Mouse (Mus musculus): ENCODE results near the gene Lysmd4. TPM values are rescaled to one million over a fixed set of nuclear protein-coding genes. Genes with fewer than 3 reads are reported as not detected.

Gene Lysmd4
- 9.3 and 9.6 TPM in 2 replicates for polyA plus RNA-seq (2015; fragmentation: Nextera tagmentation; extraction: Ambion mirVana)

DNA sequence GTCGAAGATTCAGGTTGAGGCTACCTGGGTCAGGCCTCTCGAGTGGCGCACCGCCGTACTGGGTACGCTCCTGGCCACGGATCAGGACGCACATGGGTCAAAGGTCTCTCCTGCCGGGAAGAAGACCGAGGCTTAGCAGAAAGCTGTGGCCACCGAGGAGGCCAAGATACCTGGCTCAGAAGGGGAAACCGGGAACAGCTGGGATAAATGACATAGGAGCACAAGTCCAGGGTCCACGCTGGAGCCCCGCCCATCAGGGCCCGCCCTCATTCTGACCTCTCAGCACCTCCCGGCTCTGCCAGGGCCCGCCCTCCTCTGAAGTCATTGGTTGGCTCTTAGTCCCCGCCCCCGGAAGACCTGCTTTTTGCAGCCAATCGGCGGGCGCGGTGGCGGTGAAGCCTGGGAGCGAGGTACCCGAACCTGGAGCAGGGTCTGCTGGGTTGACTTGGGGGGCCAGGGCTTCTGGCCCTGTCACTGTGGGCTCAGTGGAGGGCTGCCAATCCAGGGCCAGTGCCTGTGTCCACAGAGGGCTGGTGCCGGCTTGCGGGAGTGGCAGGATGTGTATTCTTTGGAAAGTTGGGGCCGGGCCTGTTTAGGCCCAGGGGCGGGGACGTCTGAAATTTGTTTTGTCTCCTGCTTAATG, at the start of gene Lysmd4:
Gene Lysmd4 (plus strand): TSS at position 325 of the 643 bp plus-strand sequence.
- ATAC-seq, result peak; percentile 99
- Histone ChIP-seq H3K4me2 (replicated peaks; ENCODE audit: low read depth) (peak within 1 kb of the TSS; percentile 83), H3K9me3 (ENCODE audit: control insufficient read depth) (no peaks in the 10 kb centered on the region), H3K4me1 (replicated peaks; ENCODE audit: control insufficient read depth, insufficient read depth, low read length) (peaks cover 14% of the 10 kb centered on the region; the same call in 1 of the 2 replicates), H3K36me3 (ENCODE audit: control insufficient read depth, insufficient read depth) (peaks cover 22% of the 10 kb centered on the region), H3K27ac (ENCODE audit: low read depth, low read length) (peak within 1 kb of the TSS; percentile 73), H3K27me3 (replicated peaks; ENCODE audit: control insufficient read depth, insufficient read depth, low read length) (no peaks in the 10 kb centered on the region), H3K9ac (ENCODE audit: low read depth, low read length) (peak within 1 kb of the TSS; percentile 67), H3K4me3 (ENCODE audit: low read depth, low read length) (peak within 1 kb of the TSS; percentile 60)
- WGBS, result under 1% methylated on average over 31 of the region's 31 CpGs
- TF ChIP-seq CTCF (IDR thresholded peaks at IDR 0.05; ENCODE audit: low read depth), result no peak

DNA sequence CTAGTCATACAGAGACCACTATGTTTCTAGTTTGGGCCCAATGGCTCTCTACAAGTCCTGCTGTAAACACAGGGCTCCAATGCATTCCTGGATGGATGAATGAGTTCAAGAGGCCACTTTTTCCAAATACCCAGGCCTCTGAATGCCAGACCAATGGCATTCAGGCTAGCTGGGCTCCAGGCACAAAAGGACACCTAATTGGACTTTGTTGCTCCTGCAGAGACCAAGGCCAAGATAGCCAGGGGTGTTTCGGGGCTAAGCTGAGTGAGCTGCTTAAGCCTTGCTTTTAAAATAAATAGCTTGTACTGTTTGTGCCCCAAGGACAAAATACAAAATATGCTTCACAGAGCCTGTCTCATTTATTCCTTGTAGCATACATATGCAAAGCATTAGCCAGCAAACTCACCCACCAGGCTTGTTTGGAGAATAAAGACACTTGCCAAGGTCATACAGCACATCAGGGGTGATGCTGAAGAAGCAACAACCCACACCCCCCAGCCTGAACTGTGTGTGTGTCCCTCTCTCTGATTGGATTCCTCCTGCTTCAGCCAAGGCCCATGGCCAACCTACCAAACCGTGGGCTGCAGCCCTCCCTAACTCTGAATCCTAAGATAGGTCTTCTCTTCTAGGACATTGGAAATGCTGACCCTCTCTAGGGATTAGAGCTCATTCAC, 48.7 kb upstream of the Lysmd4 start:
- Histone ChIP-seq H3K9ac (ENCODE audit: low read depth, low read length) (no peak overlapping the region), H3K36me3 (ENCODE audit: control insufficient read depth, insufficient read depth) (no peaks in the 10 kb centered on the region), H3K4me2 (replicated peaks; ENCODE audit: low read depth) (no peak overlapping the region), H3K4me3 (ENCODE audit: low read depth, low read length) (no peak overlapping the region), H3K27me3 (replicated peaks; ENCODE audit: control insufficient read depth, insufficient read depth, low read length) (no peaks in the 10 kb centered on the region), H3K9me3 (ENCODE audit: control insufficient read depth) (no peaks in the 10 kb centered on the region), H3K27ac (ENCODE audit: low read depth, low read length) (no peak overlapping the region), H3K4me1 (replicated peaks; ENCODE audit: control insufficient read depth, insufficient read depth, low read length) (0 out of 2 replicates have a peak, but pooled peaks cover under 1% of the 10 kb centered on the region)
- ATAC-seq, result no peak
- no peak for TF ChIP-seq CTCF (IDR thresholded peaks at IDR 0.05; ENCODE audit: low read depth)
- WGBS, result 90% methylated on average over 2 of the region's 2 CpGs

DNA sequence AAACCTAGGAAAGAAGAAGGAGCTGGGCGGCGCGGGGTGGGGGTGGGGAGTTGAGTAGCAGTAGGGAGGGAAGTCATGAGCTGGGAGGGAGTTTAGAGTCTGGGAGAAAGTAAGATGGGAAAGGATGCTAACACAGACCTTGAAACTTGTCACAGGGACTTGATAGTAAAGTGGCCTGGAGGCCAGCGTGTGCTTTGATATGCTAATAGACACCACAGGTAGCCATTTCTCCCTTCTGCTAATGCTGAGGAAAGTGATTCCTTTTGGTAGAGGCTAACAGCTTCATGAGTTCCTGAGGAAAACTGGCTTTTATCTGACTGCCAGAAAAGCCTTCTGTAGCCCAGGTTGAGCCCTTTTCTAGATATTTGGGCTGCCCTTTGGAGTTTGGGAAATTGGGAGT, 38.6 kb upstream of the Lysmd4 start:
- Histone ChIP-seq H3K4me2 (replicated peaks; ENCODE audit: low read depth) (no peak overlapping the region), H3K9me3 (ENCODE audit: control insufficient read depth) (no peaks in the 10 kb centered on the region), H3K9ac (ENCODE audit: low read depth, low read length) (no peak overlapping the region), H3K27me3 (replicated peaks; ENCODE audit: control insufficient read depth, insufficient read depth, low read length) (no peaks in the 10 kb centered on the region), H3K27ac (ENCODE audit: low read depth, low read length) (no peak overlapping the region), H3K4me3 (ENCODE audit: low read depth, low read length) (no peak overlapping the region), H3K36me3 (ENCODE audit: control insufficient read depth, insufficient read depth) (no peaks in the 10 kb centered on the region), H3K4me1 (replicated peaks; ENCODE audit: control insufficient read depth, insufficient read depth, low read length) (no peaks in the 10 kb centered on the region)
- TF ChIP-seq CTCF (IDR thresholded peaks at IDR 0.05; ENCODE audit: low read depth), result no peak
- no peak for ATAC-seq
- 54% methylated on average over 4 of the region's 4 CpGs for WGBS

DNA sequence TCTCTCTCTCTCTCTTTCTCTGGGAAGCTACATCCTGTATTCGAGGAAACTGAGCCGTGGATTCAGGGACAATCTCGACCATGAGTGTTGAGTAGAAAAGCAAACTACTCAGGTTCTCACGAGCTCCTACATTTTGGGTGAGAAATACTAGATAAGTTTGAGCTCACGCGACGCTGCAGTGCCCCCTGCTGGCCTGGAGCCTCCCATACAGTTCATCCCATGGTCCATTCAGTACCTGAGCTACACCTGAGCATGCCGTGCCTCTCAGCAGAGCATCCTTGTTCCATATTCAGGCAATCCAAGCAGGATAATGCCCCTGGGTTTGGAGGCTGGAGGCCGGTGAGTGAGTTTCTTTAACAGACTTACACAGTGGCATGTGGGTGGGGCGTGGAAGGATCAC, 22.9 kb upstream of the Lysmd4 start:
- Histone ChIP-seq H3K9me3 (ENCODE audit: control insufficient read depth) (no peaks in the 10 kb centered on the region), H3K4me3 (ENCODE audit: low read depth, low read length) (no peak overlapping the region), H3K27ac (ENCODE audit: low read depth, low read length) (no peak overlapping the region), H3K36me3 (ENCODE audit: control insufficient read depth, insufficient read depth) (no peaks in the 10 kb centered on the region), H3K4me1 (replicated peaks; ENCODE audit: control insufficient read depth, insufficient read depth, low read length) (no peaks in the 10 kb centered on the region), H3K4me2 (replicated peaks; ENCODE audit: low read depth) (no peak overlapping the region), H3K9ac (ENCODE audit: low read depth, low read length) (no peak overlapping the region), H3K27me3 (replicated peaks; ENCODE audit: control insufficient read depth, insufficient read depth, low read length) (no peaks in the 10 kb centered on the region)
- WGBS, result 9% methylated on average over 10 of the region's 10 CpGs
- TF ChIP-seq CTCF (IDR thresholded peaks at IDR 0.05; ENCODE audit: low read depth), result peak; percentile 93
- peak; percentile 64 for ATAC-seq

DNA sequence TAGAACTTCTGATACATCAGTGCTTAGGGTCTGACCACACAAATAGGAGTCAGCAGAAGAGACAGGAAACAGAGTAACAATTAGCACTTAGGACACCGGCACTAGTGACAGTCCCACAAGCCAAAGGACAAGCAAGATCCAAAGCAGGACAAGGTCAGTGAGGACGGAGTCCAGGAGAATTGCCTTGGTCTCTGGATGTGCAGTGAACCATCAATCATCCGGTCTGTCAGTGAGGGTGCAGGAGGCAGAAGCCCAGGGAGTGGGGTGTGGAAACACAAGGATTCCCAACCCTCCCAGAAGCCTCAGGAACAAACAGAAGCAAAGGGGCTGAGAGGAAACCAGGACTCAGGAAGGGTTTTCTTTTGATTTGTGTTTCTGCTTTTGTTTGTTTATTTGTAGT, 18.7 kb upstream of the Lysmd4 start:
- H3K9ac ChIP-seq (ENCODE audit: low read depth, low read length), result no peak overlapping the region
- 72% methylated on average over 3 of the region's 3 CpGs for WGBS
- no peak overlapping the region for H3K4me3 ChIP-seq (ENCODE audit: low read depth, low read length)
- H3K4me1 ChIP-seq (replicated peaks; ENCODE audit: control insufficient read depth, insufficient read depth, low read length), result no peaks in the 10 kb centered on the region
- ATAC-seq, result no peak
- no peaks in the 10 kb centered on the region for H3K27me3 ChIP-seq (replicated peaks; ENCODE audit: control insufficient read depth, insufficient read depth, low read length)
- H3K9me3 ChIP-seq (ENCODE audit: control insufficient read depth), result no peaks in the 10 kb centered on the region
- H3K36me3 ChIP-seq (ENCODE audit: control insufficient read depth, insufficient read depth), result no peaks in the 10 kb centered on the region
- TF ChIP-seq CTCF (IDR thresholded peaks at IDR 0.05; ENCODE audit: low read depth), result no peak
- no peak overlapping the region for H3K27ac ChIP-seq (ENCODE audit: low read depth, low read length)
- no peak overlapping the region for H3K4me2 ChIP-seq (replicated peaks; ENCODE audit: low read depth)

DNA sequence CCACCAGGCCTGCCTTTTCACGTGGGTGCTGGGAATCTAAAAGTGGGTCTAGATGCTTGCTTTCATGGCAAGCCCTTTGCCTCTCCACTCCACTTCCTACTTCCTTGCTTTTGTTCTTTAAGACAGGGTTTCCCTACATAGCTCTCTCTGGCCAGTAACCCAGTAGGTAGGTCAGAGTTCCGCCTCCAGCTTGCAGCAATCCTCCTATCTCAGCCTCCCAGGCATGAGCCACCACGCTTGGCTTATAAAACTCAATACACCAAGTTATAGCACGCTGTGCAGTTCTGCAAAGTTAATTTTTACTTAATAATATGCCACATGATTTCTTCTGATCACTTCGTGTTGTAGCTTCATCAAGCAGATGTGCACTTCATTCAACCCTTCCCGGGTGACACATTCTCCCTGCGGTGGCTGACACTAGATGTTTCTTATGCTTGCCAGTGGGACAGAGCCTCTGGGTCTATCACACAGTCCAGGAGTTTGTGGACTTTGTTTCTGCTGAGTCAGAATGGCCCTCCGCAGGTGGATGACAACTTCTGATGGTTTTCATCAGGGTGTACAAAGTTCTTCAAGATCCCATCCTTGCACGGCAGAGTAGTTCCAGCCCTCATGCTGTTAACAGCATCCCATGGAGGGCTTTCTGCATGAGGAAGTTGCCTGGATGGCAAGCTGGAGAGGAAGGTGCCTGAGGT, 16.5 kb upstream of the Lysmd4 start:
- no peaks in the 10 kb centered on the region for H3K4me1 ChIP-seq (replicated peaks; ENCODE audit: control insufficient read depth, insufficient read depth, low read length)
- H3K4me3 ChIP-seq (ENCODE audit: low read depth, low read length), result no peak overlapping the region
- H3K4me2 ChIP-seq (replicated peaks; ENCODE audit: low read depth), result no peak overlapping the region
- no peak overlapping the region for H3K9ac ChIP-seq (ENCODE audit: low read depth, low read length)
- H3K27ac ChIP-seq (ENCODE audit: low read depth, low read length), result peak overlapping the region; percentile 75
- WGBS, result 48% methylated on average over 9 of the region's 9 CpGs
- ATAC-seq, result peak; percentile 92
- no peaks in the 10 kb centered on the region for H3K36me3 ChIP-seq (ENCODE audit: control insufficient read depth, insufficient read depth)
- H3K27me3 ChIP-seq (replicated peaks; ENCODE audit: control insufficient read depth, insufficient read depth, low read length), result no peaks in the 10 kb centered on the region
- TF ChIP-seq CTCF (IDR thresholded peaks at IDR 0.05; ENCODE audit: low read depth), result no peak
- no peaks in the 10 kb centered on the region for H3K9me3 ChIP-seq (ENCODE audit: control insufficient read depth)
